Mouse (Mus musculus) midbrain, embryonic 12.5 days (tissue): ENCODE results near the gene Tlx2. TPM values are rescaled to one million over a fixed set of nuclear protein-coding genes. Genes with fewer than 3 reads are reported as not detected.

ENCODE experiments used
- ATAC-seq: fragments of 200-750 bp; cut with Nextera tagmentation; 2 replicates; pipeline ENCODE4 v1.8.0; 2017; ENCODE audit warnings: low read depth, moderate TSS enrichment, moderate library complexity; ENCODE audit not compliant: low FRiP score
- H3K27ac ChIP-seq: fragments of 300-500 bp; sonication (generic); replicated peaks from 2 replicates; pipeline ENCODE4 v1.5.1; 2016; ENCODE audit warnings: mild to moderate bottlenecking
- H3K27me3 ChIP-seq: fragments of 300-500 bp; sonication (generic); 2 replicates; pipeline ENCODE4 v1.6.1; 2016; ENCODE audit warnings: mild to moderate bottlenecking
- H3K36me3 ChIP-seq: fragments of 300-500 bp; sonication (generic); 2 replicates; pipeline ENCODE4 v1.6.1; 2016
- H3K4me1 ChIP-seq: fragments of 300-500 bp; sonication (generic); 2 replicates; pipeline ENCODE4 v1.6.1; 2016
- H3K4me2 ChIP-seq: fragments of 300-500 bp; sonication (generic); replicated peaks from 2 replicates; pipeline ENCODE4 v1.6.1; 2016; ENCODE audit warnings: mild to moderate bottlenecking, moderate library complexity
- H3K4me3 ChIP-seq: fragments of 300-500 bp; sonication (generic); 2 replicates; pipeline ENCODE4 v1.5.1; 2016; ENCODE audit warnings: mild to moderate bottlenecking
- H3K9ac ChIP-seq: fragments of 300-500 bp; sonication (generic); replicated peaks from 2 replicates; pipeline ENCODE4 v1.6.1; 2016; ENCODE audit warnings: mild to moderate bottlenecking, moderate library complexity
- H3K9me3 ChIP-seq: fragments of 300-500 bp; sonication (generic); 2 replicates; pipeline ENCODE4 v1.6.1; 2016; ENCODE audit warnings: mild to moderate bottlenecking
- WGBS: fragments of 180-500 bp; shearing (Covaris S2); methylation state at CpG from one replicate; pipeline ENCODE4 v1.1.7; 2016; 5-methylcytosine and 5-hydroxymethylcytosine counted together
- polyA plus RNA-seq: library from polyadenylated mRNA; unstranded; fragments of >200 nt; fragmentation: Nextera tagmentation; extraction: Ambion mirVana; gene quantifications from 2 replicates; pipeline ENCODE4 v1.2.1, GENCODE M21; 2016

The Tlx2 gene
- polyA plus RNA-seq, 1 experiment from 2014 or later = not detected

DNA sequence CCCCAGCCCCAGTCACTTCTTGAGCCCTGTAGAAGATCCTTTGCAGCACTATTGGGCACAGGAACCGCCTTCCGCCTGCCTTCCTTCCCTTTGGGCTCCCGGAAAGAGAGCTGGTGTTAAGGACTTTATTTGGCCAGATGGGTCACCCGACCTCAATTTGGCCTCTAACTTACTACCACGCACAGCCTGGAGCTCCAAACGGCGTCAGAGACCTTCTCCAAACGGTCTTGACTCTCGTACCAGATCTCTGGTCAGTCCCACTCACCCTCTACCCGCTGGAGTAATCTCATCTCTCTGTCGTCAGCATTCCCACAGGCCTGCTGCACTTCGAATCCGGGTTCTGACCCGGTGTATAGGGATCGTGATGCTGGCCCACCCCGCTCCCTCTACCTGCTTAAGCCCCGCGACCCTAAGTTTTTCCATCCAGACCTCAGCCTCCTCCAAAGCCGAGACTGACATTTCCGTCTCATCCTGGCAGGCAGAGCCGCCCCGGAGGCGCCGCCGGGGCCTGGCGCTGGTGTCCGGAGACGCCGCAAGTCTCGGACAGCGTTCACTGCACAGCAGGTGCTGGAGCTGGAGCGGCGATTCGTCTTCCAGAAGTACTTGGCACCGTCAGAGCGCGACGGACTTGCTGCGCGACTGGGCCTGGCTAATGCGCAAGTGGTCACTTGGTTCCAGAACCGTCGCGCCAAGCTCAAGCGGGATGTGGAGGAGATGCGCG, 17.3 kb upstream of the Tlx2 start:
- Histone ChIP-seq H3K9me3 (no peaks in the 10 kb centered on the region), H3K4me2 (peak overlapping the region; percentile 18; the same call in 1 of the 2 replicates), H3K9ac (no peak overlapping the region), H3K27ac (no peak overlapping the region), H3K4me1 (0 out of 2 replicates have a peak, but pooled peaks cover 9% of the 10 kb centered on the region), H3K36me3 (no peaks in the 10 kb centered on the region), H3K27me3 (peaks cover 88% of the 10 kb centered on the region), H3K4me3 (peak overlapping the region; percentile 17; the same call in 1 of the 2 replicates)
- no peak for ATAC-seq
- WGBS = under 1% methylated on average over 47 of the region's 47 CpGs

- Histone ChIP-seq H3K27ac (no peak within 1 kb of the TSS), H3K4me1 (0 out of 2 replicates have a peak, but pooled peaks cover 9% of the 10 kb centered on the region), H3K9ac (peak within 1 kb of the TSS; percentile 2; the same call in 1 of the 2 replicates), H3K27me3 (peaks cover 93% of the 10 kb centered on the region), H3K4me2 (0 out of 2 replicates have a peak within 1 kb of the TSS, but pooled peaks have one; percentile 15), H3K4me3 (peak within 1 kb of the TSS; percentile 17; the same call in 1 of the 2 replicates), H3K36me3 (peaks cover 9% of the 10 kb centered on the region), H3K9me3 (no peaks in the 10 kb centered on the region)
- no peak for ATAC-seq
- 1% methylated on average over 35 of the region's 42 CpGs for WGBS
Observed at GRCm38 (mm10) chr6:83086121-83087035, 16.3 kb upstream of the Tlx2 start, which contains the start of gene Lbx2. TSS of gene Lbx2 (plus strand) at chr6:83086367.

- Histone ChIP-seq H3K27ac (no peak overlapping the region), H3K9me3 (no peaks in the 10 kb centered on the region), H3K4me1 (0 out of 2 replicates have a peak, but pooled peaks cover 9% of the 10 kb centered on the region), H3K4me2 (no peak overlapping the region), H3K4me3 (no peak overlapping the region), H3K27me3 (peaks cover 76% of the 10 kb centered on the region), H3K36me3 (peaks cover 24% of the 10 kb centered on the region), H3K9ac (no peak overlapping the region)
- ATAC-seq = no peak
- WGBS = 6% methylated on average over 6 of the region's 6 CpGs
Observed at GRCm38 (mm10) chr6:83084477-83084876, 14.4 kb upstream of the Tlx2 start.

GRCm38 (mm10) chr6:83083497-83083896, 13.4 kb upstream of the Tlx2 start:
- Histone ChIP-seq H3K4me2 (no peak overlapping the region), H3K9me3 (no peaks in the 10 kb centered on the region), H3K27ac (no peak overlapping the region), H3K4me3 (no peak overlapping the region), H3K9ac (no peak overlapping the region), H3K36me3 (peaks cover 24% of the 10 kb centered on the region), H3K27me3 (peaks cover 68% of the 10 kb centered on the region), H3K4me1 (peaks cover 17% of the 10 kb centered on the region)
- no peak for ATAC-seq
- WGBS = 7% methylated on average over 5 of the region's 5 CpGs

GRCm38 (mm10) chr6:83080210-83080609, 10.1 kb upstream of the Tlx2 start:
- H3K9me3 ChIP-seq = no peaks in the 10 kb centered on the region
- H3K4me2 ChIP-seq = no peak overlapping the region
- 98% methylated on average over 5 of the region's 5 CpGs for WGBS
- H3K27me3 ChIP-seq = peaks cover 58% of the 10 kb centered on the region
- H3K27ac ChIP-seq = no peak overlapping the region
- H3K4me3 ChIP-seq = no peak overlapping the region
- peaks cover 24% of the 10 kb centered on the region for H3K36me3 ChIP-seq
- no peak for ATAC-seq
- H3K4me1 ChIP-seq = peaks cover 17% of the 10 kb centered on the region
- no peak overlapping the region for H3K9ac ChIP-seq

- peaks cover 24% of the 10 kb centered on the region for H3K36me3 ChIP-seq
- H3K9me3 ChIP-seq = no peaks in the 10 kb centered on the region
- whole genome bisulfite sequencing = under 1% methylated on average over 46 of the region's 46 CpGs
- H3K9ac ChIP-seq = peak overlapping the region; percentile 70
- peaks cover 15% of the 10 kb centered on the region for H3K4me1 ChIP-seq
- peaks cover 58% of the 10 kb centered on the region for H3K27me3 ChIP-seq
- H3K4me2 ChIP-seq = peak overlapping the region; percentile 94
- H3K27ac ChIP-seq = peak overlapping the region; percentile 91
- peak overlapping the region; percentile 68 for H3K4me3 ChIP-seq
- peak; percentile 91 for ATAC-seq
Observed at GRCm38 (mm10) chr6:83078324-83078858, 8.3 kb upstream of the Tlx2 start.

DNA sequence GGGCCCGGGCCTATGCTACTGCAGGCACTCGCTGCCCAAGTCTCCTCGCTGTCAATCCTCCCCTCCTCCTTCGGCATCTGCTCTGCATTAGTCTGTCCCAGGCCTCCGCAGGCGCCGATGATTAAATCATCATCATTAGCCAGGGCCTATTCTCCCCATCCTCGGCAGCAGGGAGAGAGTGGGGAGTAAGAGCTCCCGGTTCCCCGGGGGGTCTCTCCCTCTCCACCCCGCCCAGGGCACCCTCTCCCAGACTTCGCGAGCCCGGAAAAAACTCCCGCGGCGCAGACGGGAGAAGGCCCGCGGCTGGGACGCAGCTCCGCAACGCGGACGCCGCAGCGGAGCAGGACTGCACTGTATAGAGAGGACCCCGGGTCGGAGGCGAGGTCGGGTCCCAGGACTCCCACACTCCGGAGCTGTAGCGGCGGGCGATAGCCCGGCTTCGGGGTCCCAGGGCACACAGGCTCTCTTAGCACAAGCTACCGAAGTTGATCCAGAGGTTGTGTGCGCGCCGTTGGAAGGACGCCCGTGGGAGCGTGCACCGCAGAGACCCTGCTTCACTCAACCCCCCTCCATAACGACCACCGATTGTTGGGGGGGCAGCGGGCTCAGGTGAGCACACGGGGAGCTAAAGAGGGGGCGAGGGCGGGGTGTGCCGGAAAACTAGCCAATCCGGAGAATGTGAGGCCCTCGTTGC, 7.7 kb upstream of the Tlx2 start, which contains the start of gene Pcgf1:
Pcgf1 (plus strand) TSS at position 240 of the 694 bp plus-strand sequence.
- peak; percentile 74 for ATAC-seq
- under 1% methylated on average over 53 of the region's 54 CpGs for WGBS

GRCm38 (mm10) chr6:83074979-83075378, 4.9 kb upstream of the Tlx2 start:
- H3K4me1 ChIP-seq = peaks cover 29% of the 10 kb centered on the region
- ATAC-seq = no peak
- H3K4me2 ChIP-seq = no peak overlapping the region
- peaks cover 2% of the 10 kb centered on the region; the same call in 1 of the 2 replicates for H3K36me3 ChIP-seq
- H3K9me3 ChIP-seq = no peaks in the 10 kb centered on the region
- peaks cover 75% of the 10 kb centered on the region for H3K27me3 ChIP-seq
- H3K4me3 ChIP-seq = no peak overlapping the region
- no peak overlapping the region for H3K9ac ChIP-seq
- 17% methylated on average over 2 of the region's 2 CpGs for WGBS
- H3K27ac ChIP-seq = no peak overlapping the region

More for the DNA sequence above, 7.7 kb upstream of the Tlx2 start, which contains the start of gene Pcgf1:
- H3K4me3 ChIP-seq = peak within 1 kb of the TSS; percentile 68
- peak within 1 kb of the TSS; percentile 94 for H3K4me2 ChIP-seq
- peaks cover 58% of the 10 kb centered on the region for H3K27me3 ChIP-seq
- H3K36me3 ChIP-seq = peaks cover 24% of the 10 kb centered on the region
- H3K27ac ChIP-seq = peak within 1 kb of the TSS; percentile 91
- peaks cover 15% of the 10 kb centered on the region for H3K4me1 ChIP-seq
- H3K9me3 ChIP-seq = no peaks in the 10 kb centered on the region
- peak within 1 kb of the TSS; percentile 70 for H3K9ac ChIP-seq

DNA sequence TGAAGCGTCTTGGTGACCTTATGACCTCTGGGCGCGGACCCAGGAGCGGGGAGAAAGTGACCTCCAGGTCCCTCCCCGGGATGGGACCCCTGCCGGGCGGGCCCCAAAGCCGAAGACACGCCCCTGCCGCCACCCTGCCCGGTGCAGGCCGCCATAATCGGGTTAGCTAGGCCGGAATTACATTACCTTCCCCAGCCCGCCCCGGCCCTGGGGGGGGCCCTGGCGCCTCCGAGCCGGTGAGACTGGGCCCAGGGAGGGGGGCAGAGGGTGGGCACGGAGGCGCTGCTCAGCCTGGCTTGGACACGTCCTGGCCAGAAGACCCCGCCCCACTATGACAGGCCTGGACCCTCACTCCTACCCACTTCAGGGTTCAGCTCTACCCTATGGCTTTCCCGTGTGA, 1.1 kb upstream of the Tlx2 start:
- Histone ChIP-seq H3K9me3 (no peaks in the 10 kb centered on the region), H3K4me1 (peaks cover 23% of the 10 kb centered on the region), H3K9ac (no peak overlapping the region), H3K27ac (no peak overlapping the region), H3K4me2 (peak overlapping the region; percentile 23; the same call in 1 of the 2 replicates), H3K4me3 (0 out of 2 replicates have a peak overlapping the region, but pooled peaks have one; percentile 7), H3K36me3 (no peaks in the 10 kb centered on the region), H3K27me3 (peaks cover 100% of the 10 kb centered on the region)
- 2% methylated on average over 19 of the region's 24 CpGs for whole genome bisulfite sequencing
- ATAC-seq = no peak

DNA sequence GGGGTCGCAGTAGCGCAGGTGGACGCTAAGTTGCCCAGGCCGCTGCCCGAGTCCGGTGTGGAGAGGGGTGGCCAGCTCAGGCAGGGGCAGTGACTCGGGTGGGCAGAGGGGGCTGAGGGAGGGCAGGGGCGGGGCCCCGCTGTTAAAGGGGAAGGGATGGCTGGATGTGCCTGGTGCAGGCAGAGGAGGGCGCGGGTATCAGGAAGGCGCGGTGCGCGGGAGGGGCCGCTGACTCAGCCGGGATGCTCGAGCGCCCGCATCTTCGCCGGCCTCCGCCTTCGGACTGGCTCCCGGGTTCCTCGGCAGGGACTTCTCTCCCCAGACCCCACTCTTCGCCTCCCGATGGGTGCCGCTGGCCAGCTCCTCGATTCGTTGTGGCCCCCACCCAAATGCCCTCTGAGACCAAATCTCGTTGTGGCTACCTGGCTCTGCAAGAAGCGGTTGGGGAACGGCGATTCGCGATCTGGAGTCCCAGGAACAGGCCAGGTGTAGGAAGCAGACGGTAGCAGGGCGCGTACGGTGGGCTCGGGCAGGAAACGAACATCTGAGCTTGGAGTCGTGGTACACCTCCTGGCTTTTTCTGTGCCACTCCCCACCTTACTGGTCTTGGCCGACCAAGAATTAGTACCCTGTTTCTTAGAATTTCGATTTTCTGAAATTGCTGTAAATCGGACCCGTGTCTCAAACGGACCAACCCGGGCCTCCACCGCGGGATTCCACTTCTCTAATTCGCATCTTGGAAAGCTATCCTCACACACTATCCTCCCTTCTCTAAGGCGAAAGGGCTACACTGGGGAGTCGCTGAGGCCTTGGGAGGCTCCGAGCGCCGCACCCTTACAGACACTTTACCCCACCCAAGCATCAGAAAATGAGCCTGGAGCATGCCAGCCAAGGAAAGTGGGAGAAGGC, 472 bp upstream of the Tlx2 start:
- H3K4me2 ChIP-seq = peak overlapping the region; percentile 25; the same call in 1 of the 2 replicates
- under 1% methylated on average over 51 of the region's 58 CpGs for WGBS
- H3K27me3 ChIP-seq = peaks cover 100% of the 10 kb centered on the region
- ATAC-seq = no peak
- no peak overlapping the region for H3K27ac ChIP-seq
- H3K36me3 ChIP-seq = no peaks in the 10 kb centered on the region
- peak overlapping the region; percentile 24 for H3K4me3 ChIP-seq
- H3K9me3 ChIP-seq = no peaks in the 10 kb centered on the region
- peaks cover 23% of the 10 kb centered on the region for H3K4me1 ChIP-seq
- no peak overlapping the region for H3K9ac ChIP-seq
